In the genomic region with DNA sequence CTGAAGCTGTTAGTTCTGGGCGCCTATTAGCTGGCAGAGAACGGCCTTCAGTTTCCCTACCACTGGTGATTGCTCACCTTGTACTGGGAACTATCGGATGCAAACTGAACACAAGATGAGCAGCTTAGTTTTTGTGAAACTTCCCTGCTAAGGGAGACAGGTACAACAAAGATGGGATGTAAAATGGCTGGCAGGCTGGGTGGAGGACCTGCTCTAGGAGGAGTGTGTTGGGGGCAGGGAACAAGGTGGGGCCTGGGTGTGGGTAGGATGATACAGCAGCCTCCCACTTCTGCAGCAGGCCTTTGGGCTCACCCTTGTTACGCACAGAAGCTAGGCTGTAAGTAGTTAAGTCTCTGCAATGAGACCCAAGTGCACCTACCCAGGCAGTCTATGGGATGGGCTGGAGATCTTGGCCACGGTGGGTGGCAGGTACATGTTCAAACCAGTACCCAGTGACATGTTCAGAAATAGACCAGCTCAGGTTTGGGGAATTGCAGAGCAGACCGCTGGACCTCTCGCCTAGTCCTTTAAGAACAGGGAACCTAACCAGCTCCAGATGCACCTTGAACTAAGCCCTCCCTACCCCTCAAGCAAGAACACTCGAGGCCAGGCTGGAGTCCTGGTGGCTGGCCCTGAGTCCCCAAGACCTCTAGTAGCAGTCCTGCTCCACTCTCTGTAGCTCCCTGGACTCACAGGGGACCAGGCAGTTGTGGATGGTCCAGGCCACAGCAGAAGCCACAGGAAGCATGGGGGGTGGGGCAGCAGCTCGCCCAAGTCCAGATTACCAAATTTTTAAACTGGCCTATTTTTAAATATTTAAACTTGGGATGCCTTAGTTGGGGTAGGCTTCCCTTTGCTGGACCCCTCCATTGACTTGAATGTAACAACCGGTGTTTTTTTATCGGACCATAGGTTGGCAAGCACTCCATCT, we compare ENCODE assay signal across 8 mouse cellular contexts. TPM values are rescaled to one million over a fixed set of nuclear protein-coding genes. Genes with fewer than 3 reads are reported as not detected.
DNase-seq lines count a peak whose midpoint lies in the region; ATAC-seq and TF ChIP-seq lines count a peak whose summit lies in the region.

No protein-coding gene starts in this region.

- H3K4me1 ChIP-seq in forebrain, embryonic 14.5 days (ENCODE audit: control insufficient read depth, insufficient read depth, low read length), result peaks cover 25% of the 10 kb centered on the region
- peaks cover 35% of the 10 kb centered on the region for H3K4me1 ChIP-seq in limb, embryonic 14.5 days (ENCODE audit: control insufficient read depth, insufficient read depth, low read length)

- WGBS in forebrain, embryonic 14.5 days, result 66% methylated on average over 11 of the region's 11 CpGs
- WGBS in limb, embryonic 14.5 days, result 43% methylated on average over 11 of the region's 11 CpGs

- no peak overlapping the region; the same call in 1 of the 2 replicates for H3K4me2 ChIP-seq in forebrain, embryonic 14.5 days (ENCODE audit: low read length)
- no peak overlapping the region for H3K4me2 ChIP-seq in limb, embryonic 14.5 days (replicated peaks; ENCODE audit: low read depth, low read length, severe bottlenecking)

- peak; percentile 40 for DNase-seq in kidney, postnatal 10 days
- no peak for DNase-seq in kidney, postnatal 14 days
- DNase-seq in T-cell, adult 2 months (ENCODE audit: low spot score), result peak; percentile 19
- no peak for DNase-seq in forebrain, embryonic 14.5 days (ENCODE audit: low spot score)
- no peak for DNase-seq in limb, embryonic 14.5 days (ENCODE audit: low spot score)
- DNase-seq in retina, postnatal 1 day, result peak; percentile 26
- DNase-seq in urinary bladder, adult 2 months (ENCODE audit: low spot score), result no peak
- no peak for DNase-seq in frontal cortex, postnatal 25 days (ENCODE audit: low spot score in 2 of 2)

- H3K27ac ChIP-seq in forebrain, embryonic 14.5 days (ENCODE audit: low read depth, low read length), result peak overlapping the region; percentile 3; the same call in 1 of the 2 replicates
- H3K27ac ChIP-seq in limb, embryonic 14.5 days (replicated peaks; ENCODE audit: low read depth, low read length), result peak overlapping the region; percentile 59; the same call in 1 of the 2 replicates

- H3K9ac ChIP-seq in forebrain, embryonic 14.5 days (ENCODE audit: low read length), result no peak overlapping the region
- no peak overlapping the region for H3K9ac ChIP-seq in limb, embryonic 14.5 days (ENCODE audit: low read depth, low read length, severe bottlenecking)

- no peak for ATAC-seq in forebrain, embryonic 14.5 days
- ATAC-seq in limb, embryonic 14.5 days (ENCODE audit: low FRiP score, low read depth), result no peak

- peaks cover 45% of the 10 kb centered on the region for H3K36me3 ChIP-seq in forebrain, embryonic 14.5 days (ENCODE audit: control insufficient read depth, insufficient read depth, low read length)
- H3K36me3 ChIP-seq in limb, embryonic 14.5 days (ENCODE audit: control insufficient read depth, insufficient read depth, low read length), result peaks cover 42% of the 10 kb centered on the region

- TF ChIP-seq POLR2A in limb, embryonic 14.5 days (IDR thresholded peaks at IDR 0.05; ENCODE audit: borderline replicate concordance, extremely low read depth, insufficient read depth, insufficient read length), result no peak

- no peaks in the 10 kb centered on the region for H3K9me3 ChIP-seq in forebrain, embryonic 14.5 days (replicated peaks; ENCODE audit: control insufficient read depth, low read length)
- no peaks in the 10 kb centered on the region for H3K9me3 ChIP-seq in limb, embryonic 14.5 days (ENCODE audit: control insufficient read depth, low read length)

- H3K4me3 ChIP-seq in forebrain, embryonic 14.5 days (ENCODE audit: low read depth, low read length), result no peak overlapping the region
- no peak overlapping the region for H3K4me3 ChIP-seq in limb, embryonic 14.5 days (replicated peaks; ENCODE audit: low read length)

- H3K27me3 ChIP-seq in forebrain, embryonic 14.5 days (replicated peaks; ENCODE audit: control insufficient read depth, insufficient read depth, low read length), result no peaks in the 10 kb centered on the region
- H3K27me3 ChIP-seq in limb, embryonic 14.5 days (ENCODE audit: control insufficient read depth, insufficient read depth, low read length), result no peaks in the 10 kb centered on the region

RNA-seq across cellular contexts. Expression of a gene that starts 3.5 kb away (rescaled TPM):
- 133 and 140 TPM in 2 replicates for polyA plus RNA-seq in forebrain, embryonic 14.5 days (2014; fragmentation: Nextera tagmentation; extraction: Ambion mirVana)
- 319 and 398 TPM in 2 replicates for polyA plus RNA-seq in limb, embryonic 14.5 days (2012; rRNA removed)
- 124 and 141 TPM in 2 replicates for polyA plus RNA-seq in limb, embryonic 14.5 days (2014; fragmentation: Nextera tagmentation; extraction: Ambion mirVana)
- polyA plus RNA-seq in urinary bladder, adult 2 months (2012; rRNA removed), result 211 and 346 TPM in 2 replicates

RNA-seq across cellular contexts. Expression of a gene that starts 5.6 kb away (rescaled TPM):
- polyA plus RNA-seq in forebrain, embryonic 14.5 days (2014; fragmentation: Nextera tagmentation; extraction: Ambion mirVana), result 71.1 and 78.0 TPM in 2 replicates
- polyA plus RNA-seq in limb, embryonic 14.5 days (2012; rRNA removed), result 38.4 and 44.2 TPM in 2 replicates
- 61.1 and 66.0 TPM in 2 replicates for polyA plus RNA-seq in limb, embryonic 14.5 days (2014; fragmentation: Nextera tagmentation; extraction: Ambion mirVana)
- 27.1 and 30.9 TPM in 2 replicates for polyA plus RNA-seq in urinary bladder, adult 2 months (2012; rRNA removed)

RNA-seq across cellular contexts. Expression of a gene that starts 22.9 kb away (rescaled TPM):
- polyA plus RNA-seq in forebrain, embryonic 14.5 days (2014; fragmentation: Nextera tagmentation; extraction: Ambion mirVana), result not detected in 2 replicates
- not detected in 2 replicates for polyA plus RNA-seq in limb, embryonic 14.5 days (2012; rRNA removed)
- polyA plus RNA-seq in limb, embryonic 14.5 days (2014; fragmentation: Nextera tagmentation; extraction: Ambion mirVana), result not detected in 2 replicates
- not detected in 2 replicates for polyA plus RNA-seq in urinary bladder, adult 2 months (2012; rRNA removed)

RNA-seq across cellular contexts. Expression of a gene that starts 24.7 kb away (rescaled TPM):
- 28.3 and 37.0 TPM in 2 replicates for polyA plus RNA-seq in forebrain, embryonic 14.5 days (2014; fragmentation: Nextera tagmentation; extraction: Ambion mirVana)
- 13.3 and 14.0 TPM in 2 replicates for polyA plus RNA-seq in limb, embryonic 14.5 days (2012; rRNA removed)
- 29.9 and 32.7 TPM in 2 replicates for polyA plus RNA-seq in limb, embryonic 14.5 days (2014; fragmentation: Nextera tagmentation; extraction: Ambion mirVana)
- polyA plus RNA-seq in urinary bladder, adult 2 months (2012; rRNA removed), result 10.6 and 15.1 TPM in 2 replicates

RNA-seq across cellular contexts. Expression of a gene that starts 28.5 kb away (rescaled TPM):
- 0.46 and 0.51 TPM in 2 replicates for polyA plus RNA-seq in forebrain, embryonic 14.5 days (2014; fragmentation: Nextera tagmentation; extraction: Ambion mirVana)
- 0.12 and 0.34 TPM in 2 replicates for polyA plus RNA-seq in limb, embryonic 14.5 days (2012; rRNA removed)
- 0.03 TPM in 1 of 2 replicates, not detected in the other for polyA plus RNA-seq in limb, embryonic 14.5 days (2014; fragmentation: Nextera tagmentation; extraction: Ambion mirVana)
- 0.01 and 0.03 TPM in 2 replicates for polyA plus RNA-seq in urinary bladder, adult 2 months (2012; rRNA removed)

Comparison
In these comparisons a context has a peak if more than half of its experiments do, and no peak if none do; other contexts are left out.
1. DNase-seq: peak in kidney, postnatal 10 days (single experiment), T-cell, adult 2 months (single experiment) and retina, postnatal 1 day (single experiment); none in kidney, postnatal 14 days (single experiment), forebrain, embryonic 14.5 days (single experiment), limb, embryonic 14.5 days (single experiment), urinary bladder, adult 2 months (single experiment) and frontal cortex, postnatal 25 days (0 of 2).